Mouse (Mus musculus) right cerebral cortex, postnatal 36 days (tissue): Measurements from ENCODE around the gene Rnft1.

ENCODE experiments used
- DNase-seq, 2 experiments: peaks; one replicate each; pipeline ENCODE4 v3.0.0; 2022; ENCODE audit warnings: low spot score in 2 of 2, mixed read lengths in 1 of 2

Gene Rnft1

DNA sequence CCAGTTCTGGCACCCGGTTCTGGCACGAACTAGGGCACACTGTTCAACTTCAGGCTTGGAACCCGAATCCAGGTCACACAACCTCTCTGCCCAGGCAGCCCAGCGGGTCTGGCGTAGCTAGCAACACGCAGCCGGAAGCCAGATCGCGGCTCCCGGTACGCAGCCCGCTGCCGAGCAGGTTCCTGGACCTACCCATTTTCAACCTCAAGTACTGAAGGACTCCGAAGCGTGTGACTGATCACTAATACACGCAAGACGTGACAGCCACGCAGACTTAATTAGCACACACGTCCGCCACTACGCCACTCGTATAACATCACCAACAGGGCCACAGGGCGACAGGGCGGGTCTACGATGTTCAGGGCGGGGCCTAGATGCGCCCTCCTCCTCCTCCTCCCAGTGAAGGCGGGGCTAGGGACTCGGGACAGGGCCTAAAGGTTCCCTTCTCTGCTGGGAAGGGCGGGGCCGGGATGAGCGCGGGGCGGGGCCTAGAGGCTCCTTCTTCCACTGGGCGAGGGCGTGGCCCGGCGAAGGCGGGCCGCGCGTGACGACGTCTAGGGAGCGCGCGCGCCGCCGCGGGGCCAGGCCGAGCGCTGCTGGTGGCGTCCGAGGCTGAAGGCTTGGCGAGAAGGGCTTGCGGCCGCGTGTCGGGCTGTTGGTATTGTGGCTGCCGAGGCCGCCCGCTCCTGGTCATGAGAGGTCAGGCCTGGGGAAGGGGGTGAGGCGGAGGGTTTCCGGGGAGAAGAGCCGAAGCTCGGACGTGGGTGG is at the start of gene Rnft1:
Rnft1 (plus strand) TSS at position 557 of the 768 bp plus-strand sequence.
- peak; percentile 96 to 97 for DNase-seq

DNA sequence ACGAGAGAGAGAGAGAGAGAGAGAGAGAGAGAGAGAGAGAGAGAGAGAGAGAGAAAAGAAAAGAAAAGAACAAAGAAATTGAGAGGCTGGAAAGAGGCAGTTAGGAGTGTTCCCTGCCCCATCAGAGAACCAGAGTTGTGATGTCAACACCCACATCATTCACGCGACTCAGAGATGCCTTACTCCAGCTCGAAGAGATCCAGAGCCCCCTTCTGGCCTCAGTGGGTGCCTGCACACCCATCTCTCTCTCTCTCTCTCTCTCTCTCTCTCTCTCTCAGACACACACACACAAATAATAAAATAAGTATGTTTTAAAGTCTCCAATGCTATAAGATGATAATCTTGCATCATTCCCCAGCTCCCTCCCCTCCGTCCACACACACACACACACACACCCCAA is 47.6 kb upstream of the Rnft1 start:
- DNase-seq = peak in 1 of 2 experiments; percentile 10

DNA sequence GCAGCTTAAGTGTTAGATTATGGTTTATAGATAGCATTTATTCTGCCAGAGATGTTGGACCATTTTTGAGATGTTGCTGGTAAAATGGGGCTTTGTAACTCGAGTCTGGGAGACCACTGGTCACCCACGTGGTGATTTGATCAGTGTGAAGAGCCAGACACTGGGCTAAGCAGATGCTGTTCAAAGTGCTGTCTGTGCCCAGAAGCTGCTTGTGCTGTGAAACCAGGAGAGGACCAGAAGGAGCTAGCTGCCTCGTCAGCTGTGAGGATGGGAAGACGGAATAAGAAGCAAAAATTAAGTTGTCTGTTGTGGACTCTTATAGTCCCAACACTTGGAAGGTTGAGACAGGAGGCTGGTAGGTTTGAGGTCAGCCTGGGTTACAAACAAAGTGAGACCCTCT is 46.2 kb upstream of the Rnft1 start:
- no peak for DNase-seq

DNA sequence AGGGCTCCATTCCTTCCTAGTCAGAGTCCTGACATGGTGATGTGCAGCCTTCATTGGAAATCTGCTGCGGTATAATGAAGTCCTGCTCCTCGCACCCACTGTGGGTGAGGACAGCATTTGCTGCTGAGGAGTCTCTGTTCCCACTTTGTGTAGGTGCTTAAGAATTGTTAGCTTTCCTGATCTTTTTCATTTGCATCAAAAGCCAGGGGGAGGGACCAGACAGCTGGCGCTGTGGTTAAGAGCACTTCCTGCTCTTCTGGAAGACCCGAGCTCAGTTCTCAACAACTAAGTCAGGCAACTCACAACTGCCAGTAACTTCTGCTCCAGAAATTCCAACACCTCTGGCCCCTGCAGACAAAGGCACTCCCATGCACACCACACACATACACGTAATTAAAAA is 43.7 kb upstream of the Rnft1 start:
- no peak for DNase-seq

DNA sequence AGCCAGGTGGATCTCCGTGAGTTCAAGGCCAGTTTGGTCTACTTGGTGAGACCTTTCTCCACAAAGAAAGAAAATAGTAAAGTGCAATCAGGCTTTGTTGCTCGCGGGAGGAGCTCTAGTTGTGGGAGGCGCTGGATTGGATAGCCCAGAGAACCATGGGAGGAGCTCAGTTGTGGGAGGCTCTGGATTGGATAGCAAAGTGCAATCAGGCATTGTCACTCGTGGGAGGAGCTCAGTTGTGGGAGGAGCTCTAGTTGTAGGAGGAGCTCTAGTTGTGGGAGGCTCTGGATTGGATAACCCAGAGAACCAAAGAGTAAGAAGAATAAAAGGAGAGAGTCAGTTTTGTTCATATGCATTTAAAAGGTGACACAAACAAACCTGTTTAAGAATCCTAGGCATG is 30.5 kb upstream of the Rnft1 start:
- DNase-seq = no peak

DNA sequence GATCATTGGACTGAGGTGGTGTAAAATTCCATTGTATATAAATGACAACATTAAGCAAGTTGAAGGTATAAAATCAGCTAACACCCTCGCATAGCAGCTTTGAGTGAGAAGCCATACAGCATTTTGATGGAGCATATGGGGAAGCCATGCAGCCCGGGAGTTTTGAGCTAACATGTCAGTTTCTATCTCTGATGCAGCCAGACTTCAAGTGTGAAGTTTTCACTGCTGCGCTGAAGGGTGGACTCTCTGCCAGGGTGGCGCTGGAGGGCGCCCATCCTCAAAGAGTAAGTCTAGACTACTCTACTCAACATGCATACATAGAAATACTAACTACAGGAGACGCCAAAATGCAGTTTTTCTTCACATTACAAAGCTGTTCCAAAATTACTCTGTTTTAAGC is 26.9 kb upstream of the Rnft1 start:
- no peak for DNase-seq

DNA sequence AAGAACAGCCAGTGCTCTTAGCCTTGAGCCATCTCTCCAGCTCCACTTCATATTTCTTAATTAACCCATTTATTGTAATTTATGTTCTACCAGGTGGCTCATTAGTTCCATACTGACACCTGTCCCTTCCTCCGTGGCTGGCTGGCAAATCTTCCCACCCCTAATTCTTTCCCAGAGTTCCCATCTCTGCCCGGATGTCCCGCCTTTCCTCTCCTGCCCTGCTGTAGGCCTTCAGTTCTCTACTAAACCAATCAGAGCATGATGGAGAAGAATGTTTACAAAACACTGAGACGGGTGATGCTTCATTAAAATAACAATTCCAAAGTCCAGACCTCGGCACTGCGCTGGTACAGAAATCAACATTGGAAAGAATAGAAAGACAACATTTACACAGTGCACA is 25.6 kb upstream of the Rnft1 start:
- no peak for DNase-seq

DNA sequence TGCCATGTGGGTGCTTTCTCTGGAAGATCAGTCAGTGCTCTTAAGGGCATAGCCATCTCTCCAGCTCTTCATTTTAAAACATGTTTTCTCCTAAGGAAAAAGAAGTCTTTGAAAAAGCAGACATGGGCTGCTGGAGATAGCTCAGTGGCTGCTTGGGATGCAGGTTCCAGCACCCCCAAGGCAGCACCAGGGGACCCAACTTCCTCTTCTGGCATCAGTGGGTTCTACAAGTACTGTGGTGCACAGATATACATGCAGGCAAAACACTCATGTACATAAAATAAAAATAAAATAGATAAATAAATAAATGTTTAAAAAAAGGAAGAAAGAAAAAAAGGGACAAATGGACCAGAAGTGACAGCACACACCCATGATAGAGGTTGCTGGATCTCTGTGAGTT is 21.9 kb upstream of the Rnft1 start:
- DNase-seq = no peak

DNA sequence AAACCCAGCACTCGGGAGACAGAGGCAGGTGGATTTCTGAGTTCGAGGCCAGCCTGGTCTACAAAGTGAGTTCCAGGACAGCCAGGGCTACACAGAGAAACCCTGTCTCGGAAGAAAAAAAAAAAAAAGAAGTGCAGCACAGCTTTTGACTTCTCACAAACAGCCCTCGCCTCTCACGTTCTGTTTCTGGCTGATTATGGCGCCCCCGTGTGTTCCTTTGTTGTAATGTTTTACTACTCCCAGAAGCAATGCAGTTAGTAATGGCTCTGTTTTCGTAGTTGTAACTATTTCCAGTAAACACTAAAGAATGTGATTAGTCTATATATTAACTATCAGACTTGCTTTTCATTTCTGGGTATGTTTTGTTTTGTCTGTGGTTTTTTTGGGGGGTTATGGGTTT is 20.2 kb upstream of the Rnft1 start:
- peak in 1 of 2 experiments; percentile 33 for DNase-seq

DNA sequence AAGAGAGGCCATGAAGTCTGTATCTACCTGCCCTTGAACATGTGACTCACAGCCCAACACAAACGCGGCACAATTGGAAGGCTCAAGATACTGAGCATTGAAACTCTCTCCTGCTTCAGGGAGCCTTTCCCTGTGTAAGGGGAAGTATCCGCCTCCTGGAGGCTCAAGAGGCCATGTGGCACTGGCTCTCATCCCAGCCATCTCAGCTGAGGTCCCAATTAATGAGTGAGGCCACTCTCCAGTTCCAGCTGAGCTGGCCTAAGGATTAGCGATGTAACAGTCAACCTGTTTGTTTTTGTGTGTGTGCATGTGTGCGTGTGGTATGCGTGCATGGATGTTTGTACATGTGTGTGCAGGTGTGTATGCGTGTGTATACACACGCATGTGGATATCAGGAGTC is 16.1 kb upstream of the Rnft1 start:
- no peak for DNase-seq

DNA sequence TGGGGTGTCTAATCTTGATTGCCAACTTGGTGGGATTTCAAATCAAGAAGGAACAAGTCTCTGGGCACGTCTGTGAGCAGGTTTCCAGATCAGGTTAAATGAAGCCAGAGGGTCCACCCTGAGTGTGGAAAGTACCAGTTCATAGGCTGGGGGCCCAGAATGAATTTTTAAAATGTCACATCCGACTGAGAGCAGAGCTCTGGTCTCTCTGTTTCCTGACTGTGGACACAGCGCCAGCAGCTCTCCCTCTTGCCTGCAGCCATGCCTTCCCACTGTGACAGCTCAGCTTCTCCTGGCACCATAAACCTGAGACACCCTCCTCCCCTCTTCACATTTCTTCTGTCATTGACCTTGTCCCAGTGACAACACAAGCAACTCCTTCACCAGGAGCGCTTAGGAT is 15.5 kb upstream of the Rnft1 start:
- no peak for DNase-seq

DNA sequence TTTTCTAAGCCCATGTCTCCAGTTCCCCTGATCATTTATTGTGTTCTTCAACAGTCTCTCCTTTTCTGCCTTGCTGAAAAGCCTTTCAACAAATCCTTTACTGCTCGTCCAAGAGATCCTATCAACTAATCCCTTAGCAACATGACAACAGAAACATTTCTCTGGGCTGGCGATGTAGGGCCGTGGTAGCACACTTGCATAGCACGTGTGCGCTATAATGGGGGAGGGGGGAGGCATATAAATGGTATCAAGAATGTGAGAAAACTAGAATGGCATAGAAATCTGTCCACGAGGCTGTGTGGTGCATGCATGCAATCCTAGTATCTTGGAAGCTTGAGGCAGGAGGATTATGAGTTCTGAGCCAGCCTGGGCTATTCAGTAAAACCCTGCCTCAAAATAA is 12.7 kb upstream of the Rnft1 start:
- no peak for DNase-seq

DNA sequence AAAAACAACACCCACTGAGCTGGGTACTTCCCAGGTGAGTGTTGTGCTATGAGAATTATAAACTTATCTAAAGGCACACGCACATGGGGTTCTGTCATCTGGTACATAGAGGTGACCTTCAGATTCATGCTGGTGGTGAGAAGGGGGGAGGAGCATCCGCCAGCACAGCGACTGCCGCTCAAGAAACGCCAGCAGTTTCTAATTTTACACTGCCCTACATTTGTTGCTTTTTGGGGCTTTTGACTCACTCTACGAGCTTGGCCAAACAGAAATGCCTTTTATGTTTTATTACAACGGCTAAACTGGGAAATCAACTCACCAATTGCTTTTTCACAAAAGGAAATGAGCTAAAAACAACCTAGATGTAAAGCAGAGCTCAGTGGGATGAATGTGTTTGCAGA is 11.7 kb upstream of the Rnft1 start:
- peak in 1 of 2 experiments; percentile 54 for DNase-seq

DNA sequence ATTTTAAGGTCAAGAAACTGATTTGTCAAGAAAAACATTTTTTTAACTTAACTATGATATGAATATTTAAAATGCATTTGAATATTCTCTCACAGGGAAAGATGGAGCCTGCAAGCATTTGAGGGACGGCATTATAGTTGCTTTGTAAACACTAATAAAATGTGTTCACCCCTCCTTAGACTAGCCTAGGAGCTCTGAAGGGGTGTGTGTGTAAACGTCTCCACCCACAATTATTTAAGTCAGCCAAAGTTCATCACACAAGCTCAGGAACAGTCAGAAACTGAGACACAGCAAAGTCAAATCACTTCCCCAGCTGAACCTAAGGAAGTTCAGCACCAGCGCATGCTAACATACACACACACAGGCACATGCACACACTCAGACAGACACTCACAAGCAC is 10.9 kb upstream of the Rnft1 start:
- no peak for DNase-seq

DNA sequence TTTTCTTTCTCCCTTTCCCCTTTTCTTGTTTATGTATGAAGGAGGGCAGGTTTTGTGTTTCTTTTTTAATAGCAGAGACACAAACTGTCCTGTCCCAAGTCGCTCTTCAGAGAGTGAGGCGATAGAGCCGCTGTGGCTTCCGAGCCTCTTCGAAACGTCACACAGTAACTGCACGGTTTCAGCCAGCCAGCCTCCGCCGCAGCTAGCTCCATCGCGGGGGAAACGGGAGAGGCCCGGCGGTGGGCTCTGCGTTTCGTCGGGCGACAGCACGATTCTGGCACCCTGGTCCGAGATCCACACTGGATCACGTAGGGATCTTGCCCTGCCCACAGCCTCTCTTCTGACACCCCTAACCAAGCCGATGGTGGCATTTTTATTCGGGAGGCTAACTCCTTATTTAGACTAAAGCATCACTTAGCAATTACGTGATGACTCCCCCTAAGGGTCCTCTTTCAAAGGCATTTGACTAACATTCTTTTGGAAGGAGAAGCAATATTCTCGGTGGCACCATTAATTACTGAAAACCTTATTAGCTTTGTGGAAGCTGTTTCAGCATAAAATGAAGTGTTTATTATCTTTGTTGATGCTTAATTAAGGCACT is 553 bp downstream of the Rnft1 start:
- DNase-seq = peak; percentile 28 to 33

DNA sequence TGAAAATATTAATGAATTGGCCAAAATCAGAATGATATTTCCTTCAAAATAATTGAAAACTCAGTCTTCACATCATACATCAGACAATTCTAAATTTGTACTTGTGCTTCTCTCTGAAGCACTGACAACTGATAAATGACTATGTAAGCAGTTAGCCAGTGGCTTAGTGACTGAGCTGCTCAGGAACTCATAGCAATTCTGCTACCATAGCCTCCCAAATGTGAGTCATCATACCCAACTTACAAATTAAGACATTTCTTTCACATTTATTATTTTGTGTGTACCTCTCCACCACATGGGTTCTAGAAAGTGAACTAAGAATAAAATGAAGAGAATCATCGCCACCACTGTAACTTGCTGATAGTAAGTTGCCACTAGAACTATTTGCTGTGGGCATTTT is 6.3 kb downstream of the Rnft1 start:
- DNase-seq = no peak

DNA sequence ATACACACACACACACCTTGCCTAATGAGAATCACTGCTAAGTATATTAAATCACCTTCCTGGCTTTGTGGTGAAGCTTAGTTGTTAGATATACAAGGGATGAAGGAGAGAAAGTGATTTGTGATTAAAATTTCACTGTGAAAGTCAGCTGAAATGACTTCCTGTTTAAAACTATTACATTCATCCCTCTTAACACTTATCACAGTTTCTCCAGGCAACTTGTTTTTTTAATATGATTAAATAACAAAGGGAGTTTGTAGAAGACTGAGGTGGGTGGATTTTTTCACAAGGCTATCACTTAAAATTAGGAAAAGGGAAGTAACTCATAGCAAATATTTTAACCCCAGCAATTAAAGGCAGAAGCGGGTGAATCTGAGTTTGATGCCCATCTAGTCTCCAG is 12.9 kb downstream of the Rnft1 start:
- no peak for DNase-seq

DNA sequence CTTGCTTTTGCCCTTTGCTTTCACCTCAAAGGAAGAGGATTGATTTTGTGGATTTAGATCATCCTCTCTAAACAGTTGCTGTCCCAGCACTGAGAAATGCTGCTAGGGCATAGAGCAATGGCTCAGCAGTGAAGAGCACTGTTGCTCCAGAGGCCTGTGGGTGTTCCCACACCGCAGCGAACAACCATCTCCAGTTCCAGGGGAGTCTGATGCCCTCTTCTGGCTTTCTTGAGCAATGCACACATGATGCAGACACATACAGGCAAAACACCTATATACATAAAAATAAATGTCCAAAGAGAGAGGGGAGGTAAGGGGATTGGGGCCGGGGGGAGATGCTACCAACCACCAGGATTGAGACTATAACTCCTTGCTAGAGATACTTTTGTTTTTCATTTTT is 13.5 kb downstream of the Rnft1 start:
- DNase-seq = no peak

DNA sequence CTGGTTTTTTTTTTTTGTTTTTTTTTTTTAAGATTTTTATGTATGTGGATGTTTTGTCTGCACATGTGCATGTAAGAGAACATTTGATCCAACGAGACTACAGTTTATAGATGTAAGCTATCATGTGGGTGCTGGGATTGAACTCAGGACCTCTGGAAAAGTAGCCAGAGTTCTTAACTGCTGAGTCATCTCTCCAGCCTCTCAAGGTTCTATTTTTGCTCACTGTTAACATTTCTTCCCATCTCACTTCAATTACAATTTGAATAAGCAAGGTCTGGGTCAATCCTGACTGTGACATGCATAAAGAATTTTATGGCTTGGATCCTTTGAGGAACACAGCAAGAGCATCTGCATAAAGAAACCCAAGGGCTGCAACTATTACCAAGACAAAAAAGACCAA is 16.3 kb downstream of the Rnft1 start:
- DNase-seq = no peak

DNA sequence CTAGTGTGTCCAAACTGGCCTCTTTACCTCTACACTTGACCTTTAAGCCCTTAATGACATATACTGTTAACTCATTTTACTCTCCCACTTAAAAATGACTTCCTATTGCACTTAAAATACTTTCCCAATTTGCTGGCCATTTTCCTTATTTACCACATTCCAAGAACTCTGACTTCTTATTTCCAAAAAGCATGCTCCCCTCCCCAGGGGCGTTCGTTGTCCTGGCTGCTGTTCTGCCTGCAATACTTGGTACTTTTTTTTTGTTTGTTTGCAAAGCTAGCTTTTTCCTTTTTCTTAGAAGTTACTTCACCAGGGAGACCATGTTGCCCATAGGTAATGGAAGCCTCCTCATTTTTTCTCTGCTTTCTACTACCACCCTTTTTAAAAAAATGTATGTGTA is 18.7 kb downstream of the Rnft1 start:
- DNase-seq = no peak

DNA sequence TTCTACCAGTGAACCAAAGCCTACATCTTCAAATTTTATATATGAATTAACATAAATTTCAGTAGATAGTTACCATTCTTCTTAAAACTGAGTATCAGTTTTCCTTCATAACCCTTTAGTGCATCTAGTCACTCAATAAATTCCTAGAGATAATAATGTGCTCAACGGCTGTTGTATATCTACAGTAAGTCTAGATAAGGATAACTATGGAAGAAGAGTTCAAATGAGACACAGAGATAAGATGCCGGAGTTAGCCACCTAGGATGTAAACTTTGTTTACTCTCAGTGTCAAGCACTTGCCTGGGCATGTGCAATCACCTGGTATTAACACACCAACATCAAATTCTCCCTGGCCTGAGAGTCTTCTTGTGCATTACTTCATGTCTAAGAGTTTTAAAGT is 22.9 kb downstream of the Rnft1 start:
- no peak for DNase-seq

DNA sequence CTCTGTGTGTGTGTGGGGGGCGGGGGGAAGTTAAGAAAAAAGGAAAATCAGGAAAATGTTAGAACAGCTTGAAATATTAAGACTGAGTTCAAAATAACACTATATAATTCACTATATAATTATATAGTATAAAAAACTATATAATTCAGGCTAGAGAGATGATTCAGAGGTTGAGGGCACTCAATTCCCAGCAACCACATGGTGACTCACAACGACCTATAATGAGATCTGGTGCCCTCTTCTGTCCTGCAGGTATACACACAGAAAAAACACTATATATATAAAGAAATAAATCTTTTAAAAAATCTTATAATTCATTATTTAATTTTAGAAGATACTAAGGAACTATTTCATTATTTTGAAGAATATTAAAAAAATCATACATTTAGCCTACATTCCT is 23.5 kb downstream of the Rnft1 start:
- no peak for DNase-seq

DNA sequence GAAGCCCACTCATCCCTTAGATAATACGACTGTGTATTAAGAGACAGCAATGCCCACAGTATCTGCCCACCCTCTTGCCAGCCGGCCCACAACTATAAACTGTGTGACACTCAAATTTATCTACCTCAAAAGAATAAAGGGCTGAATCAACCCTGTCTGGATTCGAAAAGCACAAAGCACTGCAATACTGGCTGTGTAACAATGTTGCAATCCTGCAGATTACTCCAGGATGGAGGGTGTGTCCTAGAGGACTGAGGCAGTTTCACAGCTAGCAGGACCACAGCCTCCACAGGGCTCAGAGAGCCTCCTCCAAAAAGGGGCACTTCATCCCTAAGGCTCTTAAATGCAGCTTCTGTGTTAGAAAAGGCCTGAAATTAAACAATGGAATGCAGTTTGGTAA is 32.2 kb downstream of the Rnft1 start:
- no peak for DNase-seq

DNA sequence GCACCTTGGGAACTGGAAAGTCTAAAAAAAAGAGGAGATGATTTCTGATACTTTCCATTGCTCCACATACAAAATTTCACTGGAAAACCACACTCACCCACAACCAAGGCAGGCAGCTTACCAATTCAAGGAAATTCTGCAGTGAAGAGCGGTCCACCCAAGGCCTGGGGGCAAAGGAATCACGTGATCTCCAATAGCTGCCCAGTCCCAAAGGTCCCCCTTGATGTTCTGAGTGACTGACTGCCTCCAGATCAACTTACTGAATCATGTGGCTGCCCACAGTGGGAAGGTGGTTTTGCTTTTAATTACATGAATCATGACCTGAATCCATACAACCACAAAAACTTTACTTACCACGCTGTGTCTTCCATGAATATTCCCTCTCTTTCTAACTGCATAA is 32.8 kb downstream of the Rnft1 start:
- no peak for DNase-seq
